ENCODE assay signal across 21 mouse cellular contexts in the genomic region with DNA sequence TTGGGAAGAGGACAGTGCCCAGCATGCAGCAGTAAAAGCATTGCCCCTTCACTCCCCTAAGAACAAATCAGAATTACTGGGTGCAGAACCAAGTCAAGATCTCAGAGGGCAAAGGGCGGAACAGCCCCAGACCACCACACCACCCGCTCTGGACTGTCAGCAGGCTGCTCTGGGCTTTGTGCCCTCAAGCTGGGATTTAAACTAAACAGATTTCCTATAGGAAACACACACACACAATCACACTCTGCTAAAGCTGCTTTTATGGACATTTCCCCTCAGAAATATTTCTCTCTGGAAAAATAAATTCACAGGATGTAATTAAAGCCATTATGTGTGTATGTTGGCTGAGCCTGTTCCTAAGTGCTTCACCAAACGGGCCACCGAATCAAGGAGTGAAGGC. TPM values are rescaled to one million over a fixed set of nuclear protein-coding genes. Genes with fewer than 3 reads are reported as not detected.
A peak's percentile ranks its signal among the peaks of the same experiment; 100 is the strongest.
DNase-seq lines count a peak whose midpoint lies in the region; ATAC-seq lines count a peak whose summit lies in the region.
"Had no signal": no experiment of that assay in that cellular context is flagged by ENCODE, and none has a peak within 500 bp of the region (broad histone marks: within the 10 kb centered on the region; RNA-seq: fewer than 3 reads in every experiment).

No protein-coding gene starts in this region.

- H3K27ac ChIP-seq in heart, embryonic 12.5 days (ENCODE audit: poor library complexity, severe bottlenecking) = no peak overlapping the region
- peak overlapping the region; percentile 93 for H3K27ac ChIP-seq in liver, embryonic 12.5 days
- peak overlapping the region; percentile 95 for H3K27ac ChIP-seq in liver, embryonic 13.5 days
- H3K27ac ChIP-seq in liver, embryonic 16.5 days (ENCODE audit: low read length) = peak overlapping the region; percentile 82
- H3K27ac ChIP-seq in heart, embryonic 11.5 days (ENCODE audit: low read depth, low read length) = no peak overlapping the region
- H3K27ac ChIP-seq: forebrain, embryonic 13.5 days; hindbrain, embryonic 12.5 days; hindbrain, embryonic 15.5 days had no signal

- H3K9ac ChIP-seq in heart, embryonic 12.5 days = no peak overlapping the region
- H3K9ac ChIP-seq in liver, embryonic 12.5 days = no peak overlapping the region; the same call in 1 of the 2 replicates
- peak overlapping the region; percentile 71; the same call in 1 of the 2 replicates for H3K9ac ChIP-seq in liver, embryonic 13.5 days
- H3K9ac ChIP-seq in liver, embryonic 16.5 days (ENCODE audit: low read depth, low read length) = no peak overlapping the region
- no peak overlapping the region for H3K9ac ChIP-seq in heart, embryonic 11.5 days (ENCODE audit: low read depth, low read length)
- H3K9ac ChIP-seq: forebrain, embryonic 13.5 days; hindbrain, embryonic 12.5 days; hindbrain, embryonic 15.5 days had no signal

- peaks cover 21% of the 10 kb centered on the region for H3K36me3 ChIP-seq in heart, embryonic 12.5 days
- peaks cover 5% of the 10 kb centered on the region for H3K36me3 ChIP-seq in liver, embryonic 12.5 days
- peaks cover 10% of the 10 kb centered on the region; the same call in 1 of the 2 replicates for H3K36me3 ChIP-seq in liver, embryonic 13.5 days
- no peaks in the 10 kb centered on the region for H3K36me3 ChIP-seq in liver, embryonic 16.5 days (ENCODE audit: control insufficient read depth, insufficient read depth)
- H3K36me3 ChIP-seq in heart, embryonic 11.5 days (ENCODE audit: control insufficient read depth, insufficient read depth, low read length) = 0 out of 2 replicates have a peak, but pooled peaks cover 2% of the 10 kb centered on the region

- peaks cover 8% of the 10 kb centered on the region; the same call in 1 of the 2 replicates for H3K27me3 ChIP-seq in heart, embryonic 12.5 days (replicated peaks)
- no peaks in the 10 kb centered on the region for H3K27me3 ChIP-seq in liver, embryonic 12.5 days (replicated peaks)
- no peaks in the 10 kb centered on the region for H3K27me3 ChIP-seq in liver, embryonic 13.5 days
- H3K27me3 ChIP-seq in liver, embryonic 16.5 days (ENCODE audit: control insufficient read depth, insufficient read depth, low read depth, low read length) = no peaks in the 10 kb centered on the region
- peaks cover 3% of the 10 kb centered on the region; the same call in 1 of the 2 replicates for H3K27me3 ChIP-seq in heart, embryonic 11.5 days (ENCODE audit: control insufficient read depth, insufficient read depth, low read length)

- no peaks in the 10 kb centered on the region for H3K9me3 ChIP-seq in heart, embryonic 12.5 days (replicated peaks)
- H3K9me3 ChIP-seq in liver, embryonic 12.5 days (replicated peaks) = no peaks in the 10 kb centered on the region
- H3K9me3 ChIP-seq in liver, embryonic 13.5 days (replicated peaks) = no peaks in the 10 kb centered on the region
- H3K9me3 ChIP-seq in liver, embryonic 16.5 days (replicated peaks; ENCODE audit: control insufficient read depth, low read length) = no peaks in the 10 kb centered on the region
- no peaks in the 10 kb centered on the region for H3K9me3 ChIP-seq in heart, embryonic 11.5 days (replicated peaks; ENCODE audit: control insufficient read depth, low read length)
- H3K9me3 ChIP-seq: forebrain, embryonic 10.5 days; forebrain, embryonic 13.5 days; hindbrain, embryonic 12.5 days; hindbrain, embryonic 15.5 days had no signal

- peak; percentile 77 for DNase-seq in heart, adult 11 months
- DNase-seq in liver = no peak
- no peak for DNase-seq in liver, embryonic 13.5 days
- DNase-seq in natural killer cell, adult 2 months (ENCODE audit: low spot score in 2 of 2) = no peak
- DNase-seq: adrenal gland, adult 8-10 months; adrenal gland, postnatal 25 days; cerebellum, adult 18-20 months; cerebellum, adult 9-10 months; cerebellum, postnatal 14 days; gastrocnemius, postnatal 10 days; gastrocnemius, postnatal 36 days had no signal

- H3K4me3 ChIP-seq in heart, embryonic 12.5 days = no peak overlapping the region
- no peak overlapping the region for H3K4me3 ChIP-seq in liver, embryonic 12.5 days
- H3K4me3 ChIP-seq in liver, embryonic 13.5 days (replicated peaks) = no peak overlapping the region
- H3K4me3 ChIP-seq in liver, embryonic 16.5 days (ENCODE audit: low read depth, low read length) = no peak overlapping the region
- H3K4me3 ChIP-seq in heart, embryonic 11.5 days (ENCODE audit: low read depth, low read length) = no peak overlapping the region
- H3K4me3 ChIP-seq: forebrain, embryonic 10.5 days; forebrain, embryonic 13.5 days; hindbrain, embryonic 12.5 days; hindbrain, embryonic 15.5 days had no signal

- WGBS in heart, embryonic 12.5 days = 79% methylated on average over 4 of the region's 4 CpGs
- WGBS in liver, embryonic 12.5 days (ENCODE audit: insufficient replicate concordance) = 84% methylated on average over 4 of the region's 4 CpGs
- 89% methylated on average over 4 of the region's 4 CpGs for WGBS in liver, embryonic 13.5 days (ENCODE audit: insufficient replicate concordance)
- 87% methylated on average over 4 of the region's 4 CpGs for WGBS in liver, embryonic 16.5 days (ENCODE audit: insufficient replicate concordance)
- WGBS in heart, embryonic 11.5 days (ENCODE audit: insufficient replicate concordance) = 80% methylated on average over 4 of the region's 4 CpGs

- H3K4me1 ChIP-seq in heart, embryonic 12.5 days (replicated peaks) = peaks cover 13% of the 10 kb centered on the region; the same call in 1 of the 2 replicates
- H3K4me1 ChIP-seq in liver, embryonic 12.5 days = peaks cover 55% of the 10 kb centered on the region
- H3K4me1 ChIP-seq in liver, embryonic 13.5 days (replicated peaks) = peaks cover 59% of the 10 kb centered on the region
- H3K4me1 ChIP-seq in liver, embryonic 16.5 days (ENCODE audit: control insufficient read depth, low read depth, low read length) = peaks cover 31% of the 10 kb centered on the region
- H3K4me1 ChIP-seq in heart, embryonic 11.5 days (ENCODE audit: control insufficient read depth, insufficient read depth, low read length) = no peaks in the 10 kb centered on the region; the same call in 1 of the 2 replicates
- H3K4me1 ChIP-seq: forebrain, embryonic 10.5 days; forebrain, embryonic 13.5 days; hindbrain, embryonic 12.5 days; hindbrain, embryonic 15.5 days had no signal

- no peak for ATAC-seq in heart, embryonic 12.5 days (ENCODE audit: insufficient number of reproducible peaks, low FRiP score)
- ATAC-seq in liver, embryonic 12.5 days = no peak
- ATAC-seq in liver, embryonic 13.5 days (ENCODE audit: low read depth) = no peak
- no peak for ATAC-seq in liver, embryonic 16.5 days (ENCODE audit: low read depth)
- no peak for ATAC-seq in heart, embryonic 11.5 days (replicated peaks; ENCODE audit: insufficient number of reproducible peaks, low FRiP score, low TSS enrichment)
- ATAC-seq: activated CD4-positive, CD25-positive, alpha-beta regulatory T cell, adult 4 months; forebrain, embryonic 13.5 days; forebrain, embryonic 16.5 days had no signal

- no peak overlapping the region for H3K4me2 ChIP-seq in heart, embryonic 12.5 days
- H3K4me2 ChIP-seq in liver, embryonic 12.5 days = no peak overlapping the region
- H3K4me2 ChIP-seq in liver, embryonic 13.5 days = no peak overlapping the region
- no peak overlapping the region for H3K4me2 ChIP-seq in liver, embryonic 16.5 days (ENCODE audit: low read depth, low read length)
- H3K4me2 ChIP-seq in heart, embryonic 11.5 days = no peak overlapping the region
- H3K4me2 ChIP-seq: forebrain, embryonic 13.5 days; hindbrain, embryonic 12.5 days; hindbrain, embryonic 15.5 days had no signal

RNA-seq across cellular contexts. Expression of a gene that starts 8.1 kb away (rescaled TPM):
- 11.0 and 12.3 TPM in 2 replicates for polyA plus RNA-seq in heart, embryonic 12.5 days (2016; fragmentation: Nextera tagmentation; extraction: Ambion mirVana)
- polyA plus RNA-seq in liver, embryonic 12.5 days (2016; fragmentation: Nextera tagmentation; extraction: Ambion mirVana) = 20.2 and 20.9 TPM in 2 replicates
- 12.3 and 13.8 TPM in 2 replicates for polyA plus RNA-seq in liver, embryonic 13.5 days (2015; fragmentation: Nextera tagmentation; extraction: Ambion mirVana)
- 9.2 and 9.6 TPM in 2 replicates for polyA plus RNA-seq in liver, embryonic 16.5 days (2015; fragmentation: Nextera tagmentation; extraction: Ambion mirVana)
- polyA plus RNA-seq in heart, embryonic 11.5 days (2014; fragmentation: Nextera tagmentation; extraction: Ambion mirVana) = 8.9 and 9.1 TPM in 2 replicates

RNA-seq across cellular contexts. Expression of a gene that starts 37.8 kb away (rescaled TPM):
- 4.8 and 6.0 TPM in 2 replicates for polyA plus RNA-seq in heart, embryonic 12.5 days (2016; fragmentation: Nextera tagmentation; extraction: Ambion mirVana)
- polyA plus RNA-seq in liver, embryonic 12.5 days (2016; fragmentation: Nextera tagmentation; extraction: Ambion mirVana) = 3.6 and 4.1 TPM in 2 replicates
- polyA plus RNA-seq in liver, embryonic 13.5 days (2015; fragmentation: Nextera tagmentation; extraction: Ambion mirVana) = 2.5 and 2.6 TPM in 2 replicates
- polyA plus RNA-seq in liver, embryonic 16.5 days (2015; fragmentation: Nextera tagmentation; extraction: Ambion mirVana) = 1.5 and 2.0 TPM in 2 replicates
- polyA plus RNA-seq in heart, embryonic 11.5 days (2014; fragmentation: Nextera tagmentation; extraction: Ambion mirVana) = 2.6 and 4.3 TPM in 2 replicates

Comparison
In these comparisons a context has a peak if more than half of its experiments do, and no peak if none do; other contexts are left out.
1. H3K27ac ChIP-seq: peak in liver, embryonic 12.5 days (single experiment), liver, embryonic 13.5 days (single experiment) and liver, embryonic 16.5 days (single experiment); none in heart, embryonic 12.5 days (single experiment) and heart, embryonic 11.5 days (single experiment).